Mouse (Mus musculus): ENCODE results near the gene Bpgm. TPM values are rescaled to one million over a fixed set of nuclear protein-coding genes. Genes with fewer than 3 reads are reported as not detected.

Bpgm gene
- 45.0 TPM for polyA plus RNA-seq (2014; fragmentation: Illumina TruSeq; extraction: RNeasy Lipid Tissue Mini Kit (QIAGEN cat#74804); ENCODE audit: low replicate concordance)

GRCm38 (mm10) chr6:34475974-34476794, at the start of gene Bpgm:
Gene Bpgm, plus strand, starts transcription at chr6:34476207.

Other genes with a start within 250 kb of the Bpgm start
- gene Akr1b3, start 158.7 kb upstream of the Bpgm start, polyA plus RNA-seq (2014; fragmentation: Illumina TruSeq; extraction: RNeasy Lipid Tissue Mini Kit (QIAGEN cat#74804); ENCODE audit: low replicate concordance), result 17.0 TPM
- gene Akr1b8, start 122.1 kb upstream of the Bpgm start, polyA plus RNA-seq (2014; fragmentation: Illumina TruSeq; extraction: RNeasy Lipid Tissue Mini Kit (QIAGEN cat#74804); ENCODE audit: low replicate concordance), result 1.7 TPM
- gene Akr1b10, start 92.0 kb upstream of the Bpgm start, polyA plus RNA-seq (2014; fragmentation: Illumina TruSeq; extraction: RNeasy Lipid Tissue Mini Kit (QIAGEN cat#74804); ENCODE audit: low replicate concordance), result 17.3 TPM
- gene Akr1b7, start 63.9 kb upstream of the Bpgm start, polyA plus RNA-seq (2014; fragmentation: Illumina TruSeq; extraction: RNeasy Lipid Tissue Mini Kit (QIAGEN cat#74804); ENCODE audit: low replicate concordance), result 76.0 TPM
- 170 TPM for gene Cald1, start 122.3 kb downstream of the Bpgm start, polyA plus RNA-seq (2014; fragmentation: Illumina TruSeq; extraction: RNeasy Lipid Tissue Mini Kit (QIAGEN cat#74804); ENCODE audit: low replicate concordance)